Mouse (Mus musculus): ENCODE measurements around the gene Apod. TPM values are rescaled to one million over a fixed set of nuclear protein-coding genes. Genes with fewer than 3 reads are reported as not detected.
A peak's percentile ranks its signal among the peaks of the same experiment; 100 is the strongest.

Apod gene
- 17.4 and 29.0 TPM in 2 replicates for polyA plus RNA-seq (2016; fragmentation: Nextera tagmentation; extraction: Ambion mirVana)

- Histone ChIP-seq H3K36me3 (no peaks in the 10 kb centered on the region), H3K4me3 (no peak within 1 kb of the TSS), H3K4me1 (peaks cover 34% of the 10 kb centered on the region), H3K27me3 (ENCODE audit: low read depth, poor library complexity, severe bottlenecking) (no peaks in the 10 kb centered on the region), H3K27ac (replicated peaks) (peak within 1 kb of the TSS; percentile 35; the same call in 1 of the 2 replicates), H3K9me3 (replicated peaks) (no peaks in the 10 kb centered on the region)
- DNase-seq (ENCODE audit: low spot score) = no peak
- 52% methylated on average over 9 of the region's 9 CpGs for WGBS
Observed at GRCm38 (mm10) chr16:31314497-31315233, at the start of gene Apod. Gene Apod (minus strand): TSS chr16:31314808.

- Histone ChIP-seq H3K4me1 (peaks cover 12% of the 10 kb centered on the region), H3K9me3 (replicated peaks) (no peaks in the 10 kb centered on the region), H3K36me3 (no peaks in the 10 kb centered on the region), H3K27ac (replicated peaks) (no peak overlapping the region), H3K4me3 (no peak overlapping the region), H3K27me3 (ENCODE audit: low read depth, poor library complexity, severe bottlenecking) (peaks cover 14% of the 10 kb centered on the region)
- 89% methylated on average over 11 of the region's 11 CpGs for WGBS
- DNase-seq (ENCODE audit: low spot score) = no peak
Observed at GRCm38 (mm10) chr16:31363685-31364436, 49.3 kb upstream of the Apod start.

- no peak for DNase-seq (ENCODE audit: low spot score)
- Histone ChIP-seq H3K27me3 (ENCODE audit: low read depth, poor library complexity, severe bottlenecking) (peaks cover 32% of the 10 kb centered on the region), H3K36me3 (no peaks in the 10 kb centered on the region), H3K4me3 (no peak overlapping the region), H3K4me1 (peaks cover 19% of the 10 kb centered on the region), H3K9me3 (replicated peaks) (no peaks in the 10 kb centered on the region), H3K27ac (replicated peaks) (no peak overlapping the region)
- 67% methylated on average over 5 of the region's 5 CpGs for WGBS
Observed at GRCm38 (mm10) chr16:31359542-31359941, 44.9 kb upstream of the Apod start.

GRCm38 (mm10) chr16:31358991-31359390 lies 44.4 kb upstream of the Apod start:
- Histone ChIP-seq H3K27ac (replicated peaks) (no peak overlapping the region), H3K4me1 (peaks cover 22% of the 10 kb centered on the region), H3K27me3 (ENCODE audit: low read depth, poor library complexity, severe bottlenecking) (peaks cover 35% of the 10 kb centered on the region), H3K36me3 (no peaks in the 10 kb centered on the region), H3K9me3 (replicated peaks) (no peaks in the 10 kb centered on the region), H3K4me3 (peak overlapping the region; percentile 9; the same call in 1 of the 2 replicates)
- whole genome bisulfite sequencing = 33% methylated on average over 9 of the region's 9 CpGs
- DNase-seq (ENCODE audit: low spot score) = no peak

GRCm38 (mm10) chr16:31358576-31358975 lies 44.0 kb upstream of the Apod start:
- H3K27me3 ChIP-seq (ENCODE audit: low read depth, poor library complexity, severe bottlenecking) = peaks cover 36% of the 10 kb centered on the region
- no peaks in the 10 kb centered on the region for H3K36me3 ChIP-seq
- no peaks in the 10 kb centered on the region for H3K9me3 ChIP-seq (replicated peaks)
- no peak overlapping the region for H3K27ac ChIP-seq (replicated peaks)
- H3K4me1 ChIP-seq = peaks cover 22% of the 10 kb centered on the region
- H3K4me3 ChIP-seq = peak overlapping the region; percentile 9; the same call in 1 of the 2 replicates
- 41% methylated on average over 15 of the region's 15 CpGs for WGBS
- DNase-seq (ENCODE audit: low spot score) = no peak

GRCm38 (mm10) chr16:31355882-31356281 lies 41.3 kb upstream of the Apod start:
- no peak for DNase-seq (ENCODE audit: low spot score)
- Histone ChIP-seq H3K9me3 (replicated peaks) (no peaks in the 10 kb centered on the region), H3K4me3 (no peak overlapping the region), H3K4me1 (peaks cover 22% of the 10 kb centered on the region), H3K27me3 (ENCODE audit: low read depth, poor library complexity, severe bottlenecking) (peaks cover 36% of the 10 kb centered on the region), H3K36me3 (no peaks in the 10 kb centered on the region), H3K27ac (replicated peaks) (no peak overlapping the region)
- 73% methylated on average over 6 of the region's 6 CpGs for WGBS

GRCm38 (mm10) chr16:31354341-31355329 lies 40.0 kb upstream of the Apod start:
- Histone ChIP-seq H3K27me3 (ENCODE audit: low read depth, poor library complexity, severe bottlenecking) (peaks cover 33% of the 10 kb centered on the region), H3K36me3 (no peaks in the 10 kb centered on the region), H3K9me3 (replicated peaks) (no peaks in the 10 kb centered on the region), H3K4me3 (no peak overlapping the region; the same call in 1 of the 2 replicates), H3K4me1 (peaks cover 18% of the 10 kb centered on the region), H3K27ac (replicated peaks) (no peak overlapping the region)
- DNase-seq (ENCODE audit: low spot score) = peak; percentile 73
- WGBS = 34% methylated on average over 17 of the region's 17 CpGs

- Histone ChIP-seq H3K27ac (replicated peaks) (no peak overlapping the region), H3K4me3 (no peak overlapping the region), H3K4me1 (peaks cover 7% of the 10 kb centered on the region), H3K9me3 (replicated peaks) (no peaks in the 10 kb centered on the region), H3K36me3 (no peaks in the 10 kb centered on the region), H3K27me3 (ENCODE audit: low read depth, poor library complexity, severe bottlenecking) (peaks cover 33% of the 10 kb centered on the region)
- no peak for DNase-seq (ENCODE audit: low spot score)
- WGBS = 80% methylated on average over 4 of the region's 4 CpGs
Observed at GRCm38 (mm10) chr16:31352996-31353395, 38.4 kb upstream of the Apod start.

GRCm38 (mm10) chr16:31347581-31347980 lies 33.0 kb upstream of the Apod start:
- H3K36me3 ChIP-seq = no peaks in the 10 kb centered on the region
- no peaks in the 10 kb centered on the region for H3K9me3 ChIP-seq (replicated peaks)
- peak; percentile 59 for DNase-seq (ENCODE audit: low spot score)
- H3K27me3 ChIP-seq (ENCODE audit: low read depth, poor library complexity, severe bottlenecking) = peaks cover 14% of the 10 kb centered on the region
- H3K27ac ChIP-seq (replicated peaks) = peak overlapping the region; percentile 30; the same call in 1 of the 2 replicates
- H3K4me1 ChIP-seq = peaks cover 15% of the 10 kb centered on the region
- H3K4me3 ChIP-seq = peak overlapping the region; percentile 46
- WGBS = 11% methylated on average over 14 of the region's 14 CpGs

GRCm38 (mm10) chr16:31342966-31343365 lies 28.4 kb upstream of the Apod start:
- Histone ChIP-seq H3K4me1 (peaks cover 32% of the 10 kb centered on the region), H3K27ac (replicated peaks) (peak overlapping the region; percentile 64), H3K27me3 (ENCODE audit: low read depth, poor library complexity, severe bottlenecking) (peaks cover 13% of the 10 kb centered on the region), H3K4me3 (no peak overlapping the region), H3K36me3 (no peaks in the 10 kb centered on the region), H3K9me3 (replicated peaks) (no peaks in the 10 kb centered on the region)
- WGBS = 21% methylated on average over 2 of the region's 2 CpGs
- DNase-seq (ENCODE audit: low spot score) = no peak

GRCm38 (mm10) chr16:31342556-31342955 lies 27.9 kb upstream of the Apod start:
- Histone ChIP-seq H3K4me1 (peaks cover 33% of the 10 kb centered on the region), H3K36me3 (no peaks in the 10 kb centered on the region), H3K9me3 (replicated peaks) (no peaks in the 10 kb centered on the region), H3K27ac (replicated peaks) (peak overlapping the region; percentile 64), H3K4me3 (no peak overlapping the region), H3K27me3 (ENCODE audit: low read depth, poor library complexity, severe bottlenecking) (peaks cover 13% of the 10 kb centered on the region)
- DNase-seq (ENCODE audit: low spot score) = no peak
- 12% methylated on average over 5 of the region's 5 CpGs for WGBS

GRCm38 (mm10) chr16:31339332-31339731 lies 24.7 kb upstream of the Apod start:
- peaks cover 27% of the 10 kb centered on the region for H3K27me3 ChIP-seq (ENCODE audit: low read depth, poor library complexity, severe bottlenecking)
- no peaks in the 10 kb centered on the region for H3K36me3 ChIP-seq
- no peak overlapping the region for H3K27ac ChIP-seq (replicated peaks)
- DNase-seq (ENCODE audit: low spot score) = no peak
- no peak overlapping the region for H3K4me3 ChIP-seq
- H3K4me1 ChIP-seq = peaks cover 40% of the 10 kb centered on the region
- WGBS = 53% methylated on average over 5 of the region's 5 CpGs
- no peaks in the 10 kb centered on the region for H3K9me3 ChIP-seq (replicated peaks)

Measured in midbrain, embryonic 10.5 days (tissue).